Mouse (Mus musculus) spleen, adult 2 months (tissue): ENCODE measurements around the gene Ctnna2.

Source experiments
- CTCF ChIP-seq: fragments of 200-500 bp; IDR thresholded peaks from 2 replicates; pipeline ENCODE4 v1.5.1; 2011; ENCODE audit warnings: mild to moderate bottlenecking, inconsistent platforms; ENCODE audit not compliant: insufficient read depth, insufficient read length, insufficient replicate concordance; ENCODE audit errors: extremely low read depth
- POLR2A ChIP-seq: fragments of 200-500 bp; IDR thresholded peaks from 2 replicates; pipeline ENCODE4 v1.6.1; 2011; ENCODE audit warnings: low read depth, low read length, inconsistent platforms

DNA sequence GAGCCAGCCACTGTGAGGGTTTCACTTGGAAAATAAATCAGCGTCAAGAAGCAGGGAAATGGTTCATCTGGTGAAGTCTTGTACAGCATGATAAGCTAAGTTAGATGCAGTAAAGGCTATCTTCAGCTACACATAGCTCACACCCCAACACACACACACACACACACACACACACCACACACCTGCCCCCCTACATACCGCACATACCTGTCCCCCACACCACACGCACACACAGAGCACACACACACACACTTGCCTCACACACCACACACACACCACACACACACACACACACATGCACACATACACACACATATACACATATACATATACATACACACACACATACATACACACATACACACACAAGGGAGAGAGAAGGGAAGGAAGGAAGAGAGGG lies 142.0 kb downstream of the Ctnna2 start:
- TF ChIP-seq CTCF (no peak), POLR2A (no peak)
